Mouse (Mus musculus) liver, adult 2 months (tissue): ENCODE results near the gene Rhbdd1. TPM values are rescaled to one million over a fixed set of nuclear protein-coding genes. Genes with fewer than 3 reads are reported as not detected.

Source experiments
- DNase-seq: peaks from one replicate; pipeline ENCODE4 v3.0.0-alpha.2; 2011; ENCODE audit warnings: low read depth, low spot score; ENCODE audit errors: extremely low read depth
- H3K27ac ChIP-seq: fragments of 200-500 bp; replicated peaks from 2 replicates; pipeline ENCODE4 v1.5.1; 2012; ENCODE audit warnings: low read depth, mild to moderate bottlenecking, control low read depth, inconsistent platforms, low read length; ENCODE audit not compliant: insufficient read depth
- H3K27me3 ChIP-seq: fragments of 200-500 bp; 2 replicates; pipeline ENCODE4 v1.6.1; 2012; ENCODE audit warnings: mild to moderate bottlenecking, moderate library complexity, low read length, inconsistent platforms; ENCODE audit not compliant: control insufficient read depth, insufficient read depth
- H3K36me3 ChIP-seq: fragments of 200-500 bp; 2 replicates; pipeline ENCODE4 v1.6.1; 2012; ENCODE audit warnings: low read length, inconsistent platforms; ENCODE audit not compliant: control insufficient read depth, insufficient read depth
- H3K4me1 ChIP-seq: fragments of 200-500 bp; 2 replicates; pipeline ENCODE4 v1.6.1; 2011; ENCODE audit warnings: low read length; ENCODE audit not compliant: control insufficient read depth, insufficient read depth
- H3K4me3 ChIP-seq: fragments of 200-500 bp; 2 replicates; pipeline ENCODE4 v1.5.1; 2011; ENCODE audit warnings: low read depth, mild to moderate bottlenecking, control low read depth, low read length, moderate library complexity; ENCODE audit not compliant: insufficient read depth
- H3K79me2 ChIP-seq: fragments of 200-500 bp; 2 replicates; pipeline ENCODE4 v1.6.1; 2012; ENCODE audit warnings: inconsistent platforms, mild to moderate bottlenecking, low read length, moderate library complexity; ENCODE audit not compliant: control insufficient read depth, insufficient read depth
- H3K9ac ChIP-seq: fragments of 200-500 bp; 2 replicates; pipeline ENCODE4 v1.6.1; 2012; ENCODE audit warnings: low read depth, mild to moderate bottlenecking, control low read depth, inconsistent platforms, low read length
- CTCF ChIP-seq: fragments of 200-500 bp; IDR thresholded peaks from 2 replicates; pipeline ENCODE4 v1.5.1; 2011; ENCODE audit warnings: low read depth, low read length, control low read depth
- POLR2A ChIP-seq: fragments of 200-500 bp; IDR thresholded peaks from 2 replicates; pipeline ENCODE4 v1.6.1; 2011; ENCODE audit warnings: low read length, control low read depth; ENCODE audit not compliant: insufficient read depth; ENCODE audit errors: extremely low read depth
- WGBS: fragments of 180-500 bp; shearing (Covaris S2); methylation state at CpG from one replicate; pipeline ENCODE4 v1.1.7; 2018; 5-methylcytosine and 5-hydroxymethylcytosine counted together
- polyA plus RNA-seq: library from polyadenylated mRNA; depleted of rRNA; stranded (reverse); fragments of >200 nt; gene quantifications from 2 replicates; pipeline ENCODE4 v1.2.3, GENCODE M21; 2012
- total RNA-seq: library from RNA; depleted of rRNA; stranded (reverse); fragments of >200 nt; gene quantifications from 2 replicates; pipeline ENCODE4 v1.2.3, GENCODE M21; 2014

The Rhbdd1 gene
- total and polyA plus RNA-seq, 2 experiments, result 10.9 to 11.4 TPM

- Histone ChIP-seq H3K4me3 (no peak overlapping the region), H3K27me3 (no peaks in the 10 kb centered on the region), H3K79me2 (no peaks in the 10 kb centered on the region), H3K27ac (no peak overlapping the region), H3K36me3 (no peaks in the 10 kb centered on the region), H3K4me1 (no peaks in the 10 kb centered on the region), H3K9ac (no peak overlapping the region)
- WGBS, result 37% methylated on average over 6 of the region's 6 CpGs
- DNase-seq, result no peak
- TF ChIP-seq CTCF (no peak), POLR2A (no peak)
Measured at GRCm38 (mm10) chr1:82468872-82469271, 152.6 kb downstream of the Rhbdd1 start.

DNA sequence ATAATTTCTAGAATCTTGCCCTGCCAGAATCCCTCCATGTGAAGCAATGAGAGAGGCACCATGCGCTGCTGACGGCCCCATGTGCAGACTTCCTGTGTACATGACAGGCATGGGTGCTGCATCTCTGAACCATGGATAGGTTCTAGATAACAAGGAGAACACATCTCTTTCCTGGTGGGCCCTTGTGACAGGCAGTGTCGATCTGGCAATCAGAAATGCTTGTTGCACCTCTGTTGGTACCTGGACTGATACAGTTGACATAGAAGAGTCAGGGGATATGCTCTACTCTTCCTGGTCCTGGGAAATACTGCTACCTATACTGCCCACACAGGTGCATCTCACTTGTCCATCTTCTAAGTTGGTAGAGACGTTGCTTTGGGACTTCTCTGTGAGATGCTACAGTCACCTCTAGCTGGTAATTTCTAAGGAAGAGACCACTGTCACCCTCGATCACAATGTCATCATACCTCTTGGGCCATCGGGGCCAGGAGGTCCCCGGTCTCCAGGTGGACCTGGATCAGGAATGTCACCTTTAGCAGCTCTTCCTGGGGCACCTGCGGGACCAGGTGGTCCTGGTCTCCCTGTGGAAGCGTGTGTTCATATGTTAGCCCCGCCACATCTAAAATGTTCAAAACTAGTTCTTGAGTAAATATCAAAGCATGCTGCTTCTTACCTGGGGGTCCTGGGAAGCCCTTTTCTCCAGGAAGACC, 154.4 kb downstream of the Rhbdd1 start:
- TF ChIP-seq POLR2A (no peak), CTCF (no peak)
- Histone ChIP-seq H3K4me3 (no peak overlapping the region), H3K27me3 (no peaks in the 10 kb centered on the region), H3K27ac (no peak overlapping the region), H3K4me1 (no peaks in the 10 kb centered on the region), H3K36me3 (no peaks in the 10 kb centered on the region), H3K79me2 (no peaks in the 10 kb centered on the region), H3K9ac (no peak overlapping the region)
- no peak for DNase-seq
- 85% methylated on average over 10 of the region's 10 CpGs for WGBS

- Histone ChIP-seq H3K9ac (no peak overlapping the region), H3K27ac (no peak overlapping the region), H3K36me3 (no peaks in the 10 kb centered on the region), H3K27me3 (no peaks in the 10 kb centered on the region), H3K4me1 (no peaks in the 10 kb centered on the region), H3K79me2 (no peaks in the 10 kb centered on the region), H3K4me3 (no peak overlapping the region)
- no peak for DNase-seq
- TF ChIP-seq CTCF, result no peak
- TF ChIP-seq POLR2A, result no peak
Measured at GRCm38 (mm10) chr1:82473467-82473866, 157.2 kb downstream of the Rhbdd1 start.

DNA sequence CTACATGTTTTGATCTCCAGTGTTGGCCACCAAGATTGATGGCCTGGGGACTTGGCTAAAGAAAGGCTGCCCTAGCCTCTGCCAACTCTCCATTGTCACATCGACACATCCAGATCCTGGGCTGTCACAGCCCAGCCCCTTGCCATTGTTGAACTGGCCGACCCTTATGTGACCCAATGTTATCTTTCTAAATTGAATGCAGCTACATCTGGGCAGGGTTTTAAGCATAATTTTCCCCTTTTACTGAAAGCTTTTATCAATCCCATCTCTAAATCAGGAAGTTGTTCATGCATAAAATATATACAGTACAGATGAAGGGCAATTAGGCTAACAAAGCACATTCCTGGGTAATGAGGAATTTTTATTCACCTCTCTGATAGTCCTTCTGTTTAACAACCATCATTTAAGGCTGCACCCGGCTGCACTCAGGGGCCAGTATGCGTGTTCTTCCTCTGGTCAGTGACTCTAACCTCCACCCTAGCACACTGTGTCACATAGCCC, 158.3 kb downstream of the Rhbdd1 start:
- Histone ChIP-seq H3K79me2 (no peaks in the 10 kb centered on the region), H3K27ac (no peak overlapping the region), H3K4me1 (no peaks in the 10 kb centered on the region), H3K36me3 (no peaks in the 10 kb centered on the region), H3K4me3 (no peak overlapping the region), H3K27me3 (no peaks in the 10 kb centered on the region), H3K9ac (no peak overlapping the region)
- WGBS, result 58% methylated on average over 4 of the region's 4 CpGs
- TF ChIP-seq CTCF (no peak), POLR2A (no peak)
- DNase-seq, result no peak

- H3K4me3 ChIP-seq, result no peak overlapping the region
- no peaks in the 10 kb centered on the region for H3K36me3 ChIP-seq
- no peaks in the 10 kb centered on the region for H3K27me3 ChIP-seq
- no peaks in the 10 kb centered on the region for H3K79me2 ChIP-seq
- no peak overlapping the region for H3K27ac ChIP-seq
- H3K9ac ChIP-seq, result no peak overlapping the region
- DNase-seq, result no peak
- no peak for TF ChIP-seq CTCF
- TF ChIP-seq POLR2A, result no peak
- 86% methylated on average over 5 of the region's 5 CpGs for WGBS
- H3K4me1 ChIP-seq, result no peaks in the 10 kb centered on the region
Measured at GRCm38 (mm10) chr1:82475254-82475653, 159.0 kb downstream of the Rhbdd1 start.

DNA sequence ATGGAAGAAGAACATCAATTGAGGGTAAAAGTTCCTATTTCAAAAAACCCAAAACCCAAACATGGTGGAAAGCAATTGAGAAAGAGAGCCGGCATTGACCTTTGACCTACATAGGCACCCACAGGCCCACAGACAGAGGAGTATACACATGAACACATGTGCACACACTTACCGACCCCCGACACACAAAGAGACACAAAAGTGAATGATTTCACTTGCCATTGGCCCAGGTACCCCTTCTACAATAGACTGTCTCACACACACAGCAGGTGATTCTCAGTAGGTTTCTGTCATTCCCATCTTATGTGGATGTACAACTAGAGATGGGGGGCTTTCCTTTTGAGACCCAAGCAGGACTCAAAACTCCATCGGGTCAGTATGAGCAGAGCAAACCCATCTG, 159.6 kb downstream of the Rhbdd1 start:
- Histone ChIP-seq H3K9ac (no peak overlapping the region), H3K36me3 (no peaks in the 10 kb centered on the region), H3K79me2 (no peaks in the 10 kb centered on the region), H3K27ac (no peak overlapping the region), H3K27me3 (no peaks in the 10 kb centered on the region), H3K4me1 (no peaks in the 10 kb centered on the region), H3K4me3 (no peak overlapping the region)
- TF ChIP-seq CTCF (no peak), POLR2A (no peak)
- WGBS, result 65% methylated on average over 4 of the region's 4 CpGs
- no peak for DNase-seq
